Mouse (Mus musculus) intestine, embryonic 16.5 days (tissue): Measurements from ENCODE around the gene H2-Eb2. TPM values are rescaled to one million over a fixed set of nuclear protein-coding genes. Genes with fewer than 3 reads are reported as not detected.

Experiments used
- ATAC-seq: fragments of 200-750 bp; cut with Nextera tagmentation; 2 replicates; pipeline ENCODE4 v1.8.0; 2017; ENCODE audit warnings: moderate TSS enrichment, moderate library complexity
- H3K27ac ChIP-seq: fragments of 300-500 bp; sonication (generic); 2 replicates; pipeline ENCODE4 v1.5.1; 2014; ENCODE audit warnings: mild to moderate bottlenecking, low read length
- H3K27me3 ChIP-seq: fragments of 300-500 bp; sonication (generic); replicated peaks from 2 replicates; pipeline ENCODE4 v1.6.1; 2014; ENCODE audit warnings: low read length, control low read depth, mixed read lengths; ENCODE audit not compliant: control insufficient read depth, insufficient read depth
- H3K36me3 ChIP-seq: fragments of 300-500 bp; sonication (generic); 2 replicates; pipeline ENCODE4 v1.6.1; 2014; ENCODE audit warnings: low read length, control low read depth; ENCODE audit not compliant: control insufficient read depth, insufficient read depth
- H3K4me1 ChIP-seq: fragments of 300-500 bp; sonication (generic); 2 replicates; pipeline ENCODE4 v1.6.1; 2014; ENCODE audit warnings: low read length, control low read depth, mixed read lengths; ENCODE audit not compliant: control insufficient read depth, insufficient read depth
- H3K4me2 ChIP-seq: fragments of 300-500 bp; sonication (generic); 2 replicates; pipeline ENCODE4 v1.6.1; 2014; ENCODE audit warnings: low read depth, low read length, control low read depth
- H3K4me3 ChIP-seq: fragments of 300-500 bp; sonication (generic); 2 replicates; pipeline ENCODE4 v1.5.1; 2014; ENCODE audit warnings: mild to moderate bottlenecking, low read length
- H3K9ac ChIP-seq: fragments of 300-500 bp; sonication (generic); 2 replicates; pipeline ENCODE4 v1.6.1; 2014; ENCODE audit warnings: low read depth, low read length
- H3K9me3 ChIP-seq: fragments of 300-500 bp; sonication (generic); 2 replicates; pipeline ENCODE4 v1.6.1; 2016; ENCODE audit warnings: low read length, control low read depth; ENCODE audit not compliant: control insufficient read depth
- WGBS: fragments of 180-500 bp; shearing (Covaris S2); extraction: QIAGEN DNeasy Blood & Tissue Kit; methylation state at CpG from one replicate; pipeline ENCODE4 v1.1.7; 2014; 5-methylcytosine and 5-hydroxymethylcytosine counted together
- polyA plus RNA-seq: library from polyadenylated mRNA; unstranded; fragments of >200 nt; fragmentation: Nextera tagmentation; extraction: Ambion mirVana; gene quantifications from 2 replicates; pipeline ENCODE4 v1.2.1, GENCODE M21; 2015

H2-Eb2 gene
- polyA plus RNA-seq = 0.05 TPM in 1 of 2 replicates, not detected in the other

DNA sequence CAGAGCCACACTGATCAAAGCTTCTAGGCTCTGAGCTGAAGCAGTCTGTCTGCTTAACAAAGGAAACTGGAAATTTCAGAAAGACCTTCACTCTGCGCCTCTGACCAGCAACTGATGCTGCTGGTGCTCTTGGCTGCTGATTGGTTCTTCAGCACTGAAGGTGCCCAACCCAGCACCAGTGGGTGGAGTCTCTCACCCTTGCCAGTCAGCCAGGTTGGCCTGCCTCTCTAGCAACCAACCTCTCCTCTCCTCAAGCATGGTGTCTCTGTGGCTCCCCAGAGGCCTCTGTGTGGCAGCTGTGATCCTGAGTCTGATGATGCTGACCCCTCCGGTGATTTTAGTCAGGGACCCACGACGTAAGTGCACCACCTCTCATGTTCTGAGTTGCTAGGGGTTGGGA, at the start of gene H2-Eb2:
TSS of gene H2-Eb2 (plus strand) at position 230 of the 400 bp plus-strand sequence.
- Histone ChIP-seq H3K27me3 (no peaks in the 10 kb centered on the region), H3K27ac (no peak within 1 kb of the TSS), H3K4me1 (no peaks in the 10 kb centered on the region), H3K4me3 (no peak within 1 kb of the TSS), H3K4me2 (no peak within 1 kb of the TSS), H3K9me3 (no peaks in the 10 kb centered on the region), H3K9ac (no peak within 1 kb of the TSS), H3K36me3 (no peaks in the 10 kb centered on the region)
- no peak for ATAC-seq
- 51% methylated on average over 4 of the region's 4 CpGs for WGBS

GRCm38 (mm10) chr17:34280499-34281038, 44.9 kb upstream of the H2-Eb2 start:
- no peak overlapping the region for H3K4me3 ChIP-seq
- WGBS = 80% methylated on average over 1 of the region's 1 CpGs
- H3K9me3 ChIP-seq = no peaks in the 10 kb centered on the region
- no peak overlapping the region for H3K27ac ChIP-seq
- no peak for ATAC-seq
- H3K4me2 ChIP-seq = no peak overlapping the region
- H3K4me1 ChIP-seq = no peaks in the 10 kb centered on the region
- H3K36me3 ChIP-seq = no peaks in the 10 kb centered on the region
- no peak overlapping the region for H3K9ac ChIP-seq
- H3K27me3 ChIP-seq = no peaks in the 10 kb centered on the region

DNA sequence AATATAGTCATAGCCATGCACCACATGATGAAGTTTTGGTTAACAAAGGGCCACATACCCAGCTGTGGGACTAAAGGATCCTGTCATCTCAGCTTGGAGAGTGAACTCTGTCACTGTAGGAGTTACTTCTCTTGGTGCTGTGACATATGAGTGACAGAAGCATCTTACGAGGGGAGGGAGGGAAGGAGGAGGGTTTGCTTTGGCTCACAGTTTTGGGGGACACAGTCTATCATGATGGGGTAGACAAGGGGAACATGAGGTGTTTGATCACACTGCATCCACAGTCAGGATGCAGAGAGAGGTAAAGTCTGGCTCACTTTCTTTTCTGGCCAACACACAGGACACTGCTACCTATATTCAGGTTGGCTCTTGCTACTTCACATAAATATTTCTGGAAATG, 43.6 kb upstream of the H2-Eb2 start:
- Histone ChIP-seq H3K27ac (no peak overlapping the region), H3K36me3 (no peaks in the 10 kb centered on the region), H3K4me1 (no peaks in the 10 kb centered on the region), H3K27me3 (no peaks in the 10 kb centered on the region), H3K4me3 (no peak overlapping the region), H3K9ac (no peak overlapping the region), H3K9me3 (no peaks in the 10 kb centered on the region), H3K4me2 (no peak overlapping the region)
- ATAC-seq = no peak
- 65% methylated on average over 1 of the region's 1 CpGs for WGBS

GRCm38 (mm10) chr17:34285371-34285770, 40.1 kb upstream of the H2-Eb2 start:
- Histone ChIP-seq H3K36me3 (no peaks in the 10 kb centered on the region), H3K9ac (no peak overlapping the region), H3K9me3 (no peaks in the 10 kb centered on the region), H3K27ac (no peak overlapping the region), H3K4me1 (no peaks in the 10 kb centered on the region), H3K4me2 (no peak overlapping the region), H3K27me3 (no peaks in the 10 kb centered on the region), H3K4me3 (no peak overlapping the region)
- no peak for ATAC-seq
- WGBS = 72% methylated on average over 4 of the region's 4 CpGs

GRCm38 (mm10) chr17:34285848-34286247, 39.6 kb upstream of the H2-Eb2 start:
- WGBS = 27% methylated on average over 4 of the region's 4 CpGs
- Histone ChIP-seq H3K36me3 (no peaks in the 10 kb centered on the region), H3K27me3 (no peaks in the 10 kb centered on the region), H3K4me3 (no peak overlapping the region), H3K4me1 (no peaks in the 10 kb centered on the region), H3K4me2 (no peak overlapping the region), H3K9me3 (no peaks in the 10 kb centered on the region), H3K27ac (no peak overlapping the region), H3K9ac (no peak overlapping the region)
- no peak for ATAC-seq

- Histone ChIP-seq H3K27ac (no peak overlapping the region), H3K4me3 (no peak overlapping the region), H3K9ac (no peak overlapping the region), H3K36me3 (no peaks in the 10 kb centered on the region), H3K27me3 (no peaks in the 10 kb centered on the region), H3K4me2 (no peak overlapping the region), H3K9me3 (no peaks in the 10 kb centered on the region), H3K4me1 (no peaks in the 10 kb centered on the region)
- 74% methylated on average over 5 of the region's 5 CpGs for WGBS
- ATAC-seq = no peak
These were observed 39.0 kb upstream of the H2-Eb2 start for GRCm38 (mm10) chr17:34286501-34286900.

DNA sequence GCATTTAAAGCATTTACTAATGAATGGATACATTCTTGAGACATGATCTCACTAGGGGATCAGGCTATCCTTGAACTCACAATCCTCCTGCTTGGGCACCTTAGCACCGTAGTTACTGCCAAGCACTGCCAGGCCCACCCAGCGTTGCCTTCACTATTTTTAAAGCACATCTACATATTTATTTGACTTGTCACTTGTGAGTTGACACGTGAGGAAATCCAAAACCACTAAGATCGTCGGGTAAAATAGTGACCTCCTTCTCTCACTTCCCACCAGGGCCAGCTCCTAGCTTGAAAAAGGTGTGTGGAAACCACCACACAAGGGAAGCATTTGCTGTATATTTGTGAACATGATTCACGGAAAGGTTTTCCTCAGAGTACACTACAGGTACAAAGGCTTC, 38.5 kb upstream of the H2-Eb2 start:
- Histone ChIP-seq H3K36me3 (no peaks in the 10 kb centered on the region), H3K4me1 (no peaks in the 10 kb centered on the region), H3K4me3 (no peak overlapping the region), H3K4me2 (no peak overlapping the region), H3K9ac (no peak overlapping the region), H3K27ac (no peak overlapping the region), H3K9me3 (no peaks in the 10 kb centered on the region), H3K27me3 (no peaks in the 10 kb centered on the region)
- WGBS = 61% methylated on average over 6 of the region's 6 CpGs
- no peak for ATAC-seq

GRCm38 (mm10) chr17:34287648-34288047, 37.8 kb upstream of the H2-Eb2 start, which contains the start of gene H2-Aa:
Gene H2-Aa, minus strand, starts transcription at chr17:34287823.
- Histone ChIP-seq H3K9me3 (no peaks in the 10 kb centered on the region), H3K36me3 (no peaks in the 10 kb centered on the region), H3K27ac (no peak within 1 kb of the TSS), H3K4me3 (no peak within 1 kb of the TSS), H3K27me3 (no peaks in the 10 kb centered on the region), H3K4me1 (no peaks in the 10 kb centered on the region), H3K9ac (no peak within 1 kb of the TSS), H3K4me2 (no peak within 1 kb of the TSS)
- ATAC-seq = peak; percentile 79; the same call in 1 of the 2 replicates
- 13% methylated on average over 8 of the region's 8 CpGs for WGBS

- Histone ChIP-seq H3K4me1 (no peaks in the 10 kb centered on the region), H3K9me3 (no peaks in the 10 kb centered on the region), H3K36me3 (no peaks in the 10 kb centered on the region), H3K9ac (no peak overlapping the region), H3K4me3 (no peak overlapping the region), H3K27ac (no peak overlapping the region), H3K4me2 (no peak overlapping the region), H3K27me3 (no peaks in the 10 kb centered on the region)
- WGBS = 66% methylated on average over 3 of the region's 3 CpGs
- ATAC-seq = no peak
These were observed 37.3 kb upstream of the H2-Eb2 start for GRCm38 (mm10) chr17:34288131-34288530.

DNA sequence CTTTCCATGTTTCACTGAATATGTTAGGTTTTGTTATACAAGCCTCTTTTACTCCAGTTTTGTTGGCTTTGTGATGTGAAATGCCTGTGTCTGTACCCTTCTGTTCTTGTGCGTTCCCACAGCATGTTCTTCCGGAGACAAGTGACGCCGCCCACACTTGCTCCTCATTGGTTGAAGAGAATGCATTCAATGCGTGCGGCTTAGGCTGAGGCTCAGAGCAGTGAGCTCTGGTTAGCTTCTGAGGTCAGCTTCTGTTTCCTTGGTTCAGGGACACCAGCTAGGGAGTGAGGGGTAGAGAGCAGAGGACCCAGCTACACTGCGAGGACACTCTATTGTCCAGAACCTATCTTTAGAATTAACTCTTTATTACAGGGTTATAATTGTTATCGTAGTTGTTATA, 33.9 kb upstream of the H2-Eb2 start:
- no peaks in the 10 kb centered on the region for H3K36me3 ChIP-seq
- ATAC-seq = peak; percentile 77
- no peak overlapping the region for H3K27ac ChIP-seq
- WGBS = 16% methylated on average over 8 of the region's 8 CpGs
- H3K4me1 ChIP-seq = no peaks in the 10 kb centered on the region
- H3K9ac ChIP-seq = no peak overlapping the region
- no peak overlapping the region for H3K4me3 ChIP-seq
- H3K27me3 ChIP-seq = no peaks in the 10 kb centered on the region
- H3K4me2 ChIP-seq = no peak overlapping the region
- H3K9me3 ChIP-seq = no peaks in the 10 kb centered on the region
